Mouse (Mus musculus): ENCODE results near the gene H2-Ab1. TPM values are rescaled to one million over a fixed set of nuclear protein-coding genes. Genes with fewer than 3 reads are reported as not detected.
"Not testable (repeated sequence)": the region's sequence is repeated elsewhere in the genome, so short reads cannot be mapped to it uniquely, and the experiment has no call there.

The H2-Ab1 gene
- polyA plus RNA-seq, 1 experiment from 2014 or later, result 2.3 TPM

- peaks cover 7% of the 10 kb centered on the region; the same call in 1 of the 2 replicates for H3K27me3 ChIP-seq
- peak overlapping the region; percentile 57 for H3K4me3 ChIP-seq (replicated peaks)
- 22% methylated on average over 38 of the region's 38 CpGs for WGBS (ENCODE audit: insufficient replicate concordance)
- H3K4me1 ChIP-seq (replicated peaks), result no peaks in the 10 kb centered on the region; the same call in 1 of the 2 replicates
- peak; percentile 62; the same call in 1 of the 2 replicates for ATAC-seq (ENCODE audit: low read depth)
- peak overlapping the region; percentile 71 for H3K4me2 ChIP-seq
- peak; percentile 26 for DNase-seq
- no peak overlapping the region for H3K27ac ChIP-seq
- no peaks in the 10 kb centered on the region for H3K9me3 ChIP-seq (replicated peaks)
- no peaks in the 10 kb centered on the region for H3K36me3 ChIP-seq
- H3K9ac ChIP-seq, result peak overlapping the region; percentile 61
Observed at GRCm38 (mm10) chr17:34309683-34310385, 52.3 kb downstream of the H2-Ab1 start.

- not testable (repeated sequence) for H3K27ac ChIP-seq; ATAC-seq (ENCODE audit: low read depth); H3K27me3 ChIP-seq; H3K9ac ChIP-seq; H3K4me1 ChIP-seq (replicated peaks); H3K9me3 ChIP-seq (replicated peaks); DNase-seq; H3K36me3 ChIP-seq; H3K4me2 ChIP-seq; H3K4me3 ChIP-seq (replicated peaks)
- 73% methylated on average over 3 of the region's 3 CpGs for WGBS (ENCODE audit: insufficient replicate concordance)
Observed at GRCm38 (mm10) chr17:34310526-34310925, 53.0 kb downstream of the H2-Ab1 start.

DNA sequence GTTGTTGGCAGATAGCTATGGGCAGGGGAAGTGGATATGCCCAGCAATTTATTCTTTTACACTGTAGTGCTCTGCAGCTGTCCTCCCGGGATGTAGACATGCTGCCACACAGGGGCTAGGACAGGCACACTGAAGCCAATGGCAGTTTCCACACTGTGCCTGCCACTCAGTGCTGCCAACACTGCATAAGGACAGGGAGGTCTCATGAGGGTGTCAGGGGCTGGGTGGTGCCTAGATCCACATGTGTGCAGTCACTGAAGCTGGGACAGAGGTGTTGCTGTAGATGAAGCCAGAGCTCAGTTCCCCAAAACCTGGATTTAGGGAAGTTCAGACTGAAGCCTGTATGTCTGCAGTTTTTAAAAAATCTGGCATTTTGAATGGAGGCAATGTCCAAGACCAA, 54.7 kb downstream of the H2-Ab1 start:
- Histone ChIP-seq H3K27ac (no peak overlapping the region), H3K9me3 (replicated peaks) (no peaks in the 10 kb centered on the region), H3K9ac (no peak overlapping the region), H3K4me1 (replicated peaks) (no peaks in the 10 kb centered on the region; the same call in 1 of the 2 replicates), H3K27me3 (0 out of 2 replicates have a peak, but pooled peaks cover 7% of the 10 kb centered on the region), H3K36me3 (no peaks in the 10 kb centered on the region), H3K4me2 (no peak overlapping the region), H3K4me3 (replicated peaks) (no peak overlapping the region)
- 54% methylated on average over 1 of the region's 1 CpGs for WGBS (ENCODE audit: insufficient replicate concordance)
- DNase-seq, result no peak
- no peak for ATAC-seq (ENCODE audit: low read depth)

GRCm38 (mm10) chr17:34313393-34313792, 55.9 kb downstream of the H2-Ab1 start:
- no peak overlapping the region for H3K4me3 ChIP-seq (replicated peaks)
- 0 out of 2 replicates have a peak, but pooled peaks cover under 1% of the 10 kb centered on the region for H3K27me3 ChIP-seq
- DNase-seq, result peak; percentile 18
- no peaks in the 10 kb centered on the region; the same call in 1 of the 2 replicates for H3K4me1 ChIP-seq (replicated peaks)
- H3K4me2 ChIP-seq, result no peak overlapping the region
- no peak overlapping the region for H3K9ac ChIP-seq
- no peaks in the 10 kb centered on the region for H3K36me3 ChIP-seq
- ATAC-seq (ENCODE audit: low read depth), result no peak
- no peak overlapping the region for H3K27ac ChIP-seq
- WGBS (ENCODE audit: insufficient replicate concordance), result 26% methylated on average over 3 of the region's 3 CpGs
- no peaks in the 10 kb centered on the region for H3K9me3 ChIP-seq (replicated peaks)

DNA sequence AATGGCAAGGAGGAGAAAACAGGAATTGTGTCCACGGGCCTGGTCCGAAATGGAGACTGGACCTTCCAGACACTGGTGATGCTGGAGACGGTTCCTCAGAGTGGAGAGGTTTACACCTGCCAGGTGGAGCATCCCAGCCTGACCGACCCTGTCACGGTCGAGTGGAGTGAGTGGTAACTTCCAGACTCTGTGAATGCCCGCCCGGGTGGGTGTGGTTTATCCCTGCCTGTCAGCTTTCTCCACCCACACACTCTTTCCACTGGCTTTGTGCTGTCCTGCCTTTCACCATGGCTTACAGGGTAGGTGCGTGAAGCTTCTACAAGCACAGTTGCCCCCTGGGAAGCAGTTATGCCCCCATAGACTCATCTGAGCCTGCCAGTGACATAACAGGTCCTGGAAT, 56.8 kb downstream of the H2-Ab1 start:
- 56% methylated on average over 9 of the region's 9 CpGs for WGBS (ENCODE audit: insufficient replicate concordance)
- DNase-seq (no peak), ATAC-seq (ENCODE audit: low read depth) (no peak)
- Histone ChIP-seq H3K4me3 (replicated peaks) (no peak overlapping the region), H3K9me3 (replicated peaks) (no peaks in the 10 kb centered on the region), H3K27ac (no peak overlapping the region), H3K36me3 (no peaks in the 10 kb centered on the region), H3K27me3 (no peaks in the 10 kb centered on the region), H3K4me1 (replicated peaks) (no peaks in the 10 kb centered on the region; the same call in 1 of the 2 replicates), H3K4me2 (no peak overlapping the region), H3K9ac (no peak overlapping the region)

GRCm38 (mm10) chr17:34315512-34315911, 58.0 kb downstream of the H2-Ab1 start:
- no peak overlapping the region for H3K27ac ChIP-seq
- no peaks in the 10 kb centered on the region for H3K9me3 ChIP-seq (replicated peaks)
- DNase-seq, result no peak
- H3K36me3 ChIP-seq, result no peaks in the 10 kb centered on the region
- no peak overlapping the region for H3K9ac ChIP-seq
- no peak overlapping the region for H3K4me3 ChIP-seq (replicated peaks)
- 54% methylated on average over 1 of the region's 1 CpGs for WGBS (ENCODE audit: insufficient replicate concordance)
- no peak overlapping the region for H3K4me2 ChIP-seq
- H3K27me3 ChIP-seq, result no peaks in the 10 kb centered on the region
- no peaks in the 10 kb centered on the region for H3K4me1 ChIP-seq (replicated peaks)
- ATAC-seq (ENCODE audit: low read depth), result no peak

- H3K9ac ChIP-seq, result no peak overlapping the region
- H3K4me1 ChIP-seq (replicated peaks), result no peaks in the 10 kb centered on the region
- 51% methylated on average over 2 of the region's 2 CpGs for WGBS (ENCODE audit: insufficient replicate concordance)
- H3K9me3 ChIP-seq (replicated peaks), result no peaks in the 10 kb centered on the region
- DNase-seq (no peak), ATAC-seq (ENCODE audit: low read depth) (no peak)
- no peak overlapping the region for H3K4me3 ChIP-seq (replicated peaks)
- no peaks in the 10 kb centered on the region for H3K27me3 ChIP-seq
- no peak overlapping the region for H3K27ac ChIP-seq
- no peak overlapping the region for H3K4me2 ChIP-seq
- H3K36me3 ChIP-seq, result no peaks in the 10 kb centered on the region
Observed at GRCm38 (mm10) chr17:34316697-34317096, 59.2 kb downstream of the H2-Ab1 start.

- ATAC-seq (ENCODE audit: low read depth) (no peak), DNase-seq (no peak)
- WGBS (ENCODE audit: insufficient replicate concordance), result 13% methylated on average over 2 of the region's 2 CpGs
- H3K9ac ChIP-seq, result no peak overlapping the region
- H3K4me2 ChIP-seq, result no peak overlapping the region
- no peaks in the 10 kb centered on the region for H3K27me3 ChIP-seq
- H3K4me1 ChIP-seq (replicated peaks), result no peaks in the 10 kb centered on the region
- no peak overlapping the region for H3K27ac ChIP-seq
- H3K36me3 ChIP-seq, result no peaks in the 10 kb centered on the region
- H3K9me3 ChIP-seq (replicated peaks), result no peaks in the 10 kb centered on the region
- no peak overlapping the region for H3K4me3 ChIP-seq (replicated peaks)
Observed at GRCm38 (mm10) chr17:34317275-34317674, 59.8 kb downstream of the H2-Ab1 start.

Other genes starting within 250 kb of the H2-Ab1 start
- gene Ring1, start 233.0 kb upstream of the H2-Ab1 start, polyA plus RNA-seq (2015; fragmentation: Nextera tagmentation; extraction: Ambion mirVana), result 5.2 and 5.4 TPM in 2 replicates
- gene H2-Ke6, start 229.6 kb upstream of the H2-Ab1 start, polyA plus RNA-seq (2015; fragmentation: Nextera tagmentation; extraction: Ambion mirVana), result 25.2 and 25.7 TPM in 2 replicates
- gene Slc39a7, start 226.0 kb upstream of the H2-Ab1 start, polyA plus RNA-seq (2015; fragmentation: Nextera tagmentation; extraction: Ambion mirVana), result 71.7 and 76.7 TPM in 2 replicates
- gene Rxrb, start 225.9 kb upstream of the H2-Ab1 start, polyA plus RNA-seq (2015; fragmentation: Nextera tagmentation; extraction: Ambion mirVana), result 18.2 and 18.6 TPM in 2 replicates
- gene Col11a2, start 218.3 kb upstream of the H2-Ab1 start, polyA plus RNA-seq (2015; fragmentation: Nextera tagmentation; extraction: Ambion mirVana), result 0.32 and 0.54 TPM in 2 replicates
- 0.39 and 0.41 TPM in 2 replicates for gene H2-Oa, start 165.3 kb upstream of the H2-Ab1 start, polyA plus RNA-seq (2015; fragmentation: Nextera tagmentation; extraction: Ambion mirVana)
- gene H2-DMa, start 138.1 kb upstream of the H2-Ab1 start, polyA plus RNA-seq (2015; fragmentation: Nextera tagmentation; extraction: Ambion mirVana), result 4.4 and 5.2 TPM in 2 replicates
- gene Brd2, start 135.1 kb upstream of the H2-Ab1 start, polyA plus RNA-seq (2015; fragmentation: Nextera tagmentation; extraction: Ambion mirVana), result 42.0 and 53.3 TPM in 2 replicates
- 0.31 and 0.36 TPM in 2 replicates for gene H2-DMb2, start 114.4 kb upstream of the H2-Ab1 start, polyA plus RNA-seq (2015; fragmentation: Nextera tagmentation; extraction: Ambion mirVana)
- 0.54 and 0.62 TPM in 2 replicates for gene H2-DMb1, start 104.6 kb upstream of the H2-Ab1 start, polyA plus RNA-seq (2015; fragmentation: Nextera tagmentation; extraction: Ambion mirVana)
- gene Tap1, start 70.1 kb upstream of the H2-Ab1 start, polyA plus RNA-seq (2015; fragmentation: Nextera tagmentation; extraction: Ambion mirVana), result 2.4 and 3.2 TPM in 2 replicates
- gene Psmb9, start 69.9 kb upstream of the H2-Ab1 start, polyA plus RNA-seq (2015; fragmentation: Nextera tagmentation; extraction: Ambion mirVana), result 6.6 and 7.7 TPM in 2 replicates
- gene Psmb8, start 60.0 kb upstream of the H2-Ab1 start, polyA plus RNA-seq (2015; fragmentation: Nextera tagmentation; extraction: Ambion mirVana), result 15.3 and 18.0 TPM in 2 replicates
- gene Tap2, start 54.2 kb upstream of the H2-Ab1 start, polyA plus RNA-seq (2015; fragmentation: Nextera tagmentation; extraction: Ambion mirVana), result 5.7 and 6.1 TPM in 2 replicates
- 0.08 TPM in 1 of 2 replicates, not detected in the other for gene H2-Ob, start 18.8 kb upstream of the H2-Ab1 start, polyA plus RNA-seq (2015; fragmentation: Nextera tagmentation; extraction: Ambion mirVana)
- gene H2-Aa, start 30.1 kb downstream of the H2-Ab1 start, polyA plus RNA-seq (2015; fragmentation: Nextera tagmentation; extraction: Ambion mirVana), result 0.96 TPM in 2 replicates
- gene H2-Eb1, start 48.2 kb downstream of the H2-Ab1 start, polyA plus RNA-seq (2015; fragmentation: Nextera tagmentation; extraction: Ambion mirVana), result 0.81 and 0.88 TPM in 2 replicates
- not detected in 2 replicates for gene H2-Eb2, start 68.0 kb downstream of the H2-Ab1 start, polyA plus RNA-seq (2015; fragmentation: Nextera tagmentation; extraction: Ambion mirVana)
- 0.05 TPM in 1 of 2 replicates, not detected in the other for gene Btnl2, start 97.1 kb downstream of the H2-Ab1 start, polyA plus RNA-seq (2015; fragmentation: Nextera tagmentation; extraction: Ambion mirVana)
- gene Btnl1, start 119.4 kb downstream of the H2-Ab1 start, polyA plus RNA-seq (2015; fragmentation: Nextera tagmentation; extraction: Ambion mirVana), result not detected in 2 replicates
- 0.21 TPM in 1 of 2 replicates, not detected in the other for gene BC051142, start 141.1 kb downstream of the H2-Ab1 start, polyA plus RNA-seq (2015; fragmentation: Nextera tagmentation; extraction: Ambion mirVana)
- gene Btnl4, start 219.6 kb downstream of the H2-Ab1 start, polyA plus RNA-seq (2015; fragmentation: Nextera tagmentation; extraction: Ambion mirVana), result not detected in 2 replicates